Mouse (Mus musculus) forebrain, embryonic 12.5 days (tissue): Measurements from ENCODE around the gene Pdhb. TPM values are rescaled to one million over a fixed set of nuclear protein-coding genes. Genes with fewer than 3 reads are reported as not detected.

Experiments
- ATAC-seq: fragments of 200-750 bp; cut with Nextera tagmentation; 2 replicates; pipeline ENCODE4 v1.8.0; 2017; ENCODE audit warnings: moderate TSS enrichment; ENCODE audit not compliant: low FRiP score
- H3K27ac ChIP-seq: fragments of 300-500 bp; sonication (generic); 2 replicates; pipeline ENCODE4 v1.5.1; 2016; ENCODE audit warnings: mild to moderate bottlenecking
- H3K27me3 ChIP-seq: fragments of 300-500 bp; sonication (generic); 2 replicates; pipeline ENCODE4 v1.6.1; 2016; ENCODE audit warnings: mild to moderate bottlenecking
- H3K36me3 ChIP-seq: fragments of 300-500 bp; sonication (generic); replicated peaks from 2 replicates; pipeline ENCODE4 v1.6.1; 2016; ENCODE audit warnings: mild to moderate bottlenecking
- H3K4me1 ChIP-seq: fragments of 300-500 bp; sonication (generic); 2 replicates; pipeline ENCODE4 v1.6.1; 2016
- H3K4me2 ChIP-seq: fragments of 300-500 bp; sonication (generic); 2 replicates; pipeline ENCODE4 v1.6.1; 2016; ENCODE audit warnings: mild to moderate bottlenecking, moderate library complexity
- H3K4me3 ChIP-seq: fragments of 300-500 bp; sonication (generic); replicated peaks from 2 replicates; pipeline ENCODE4 v1.5.1; 2016; ENCODE audit warnings: mild to moderate bottlenecking
- H3K9ac ChIP-seq: fragments of 300-500 bp; sonication (generic); 2 replicates; pipeline ENCODE4 v1.6.1; 2016; ENCODE audit warnings: mild to moderate bottlenecking
- H3K9me3 ChIP-seq: fragments of 300-500 bp; sonication (generic); 2 replicates; pipeline ENCODE4 v1.6.1; 2016
- WGBS: fragments of 180-500 bp; shearing (Covaris S2); methylation state at CpG from one replicate; pipeline ENCODE4 v1.1.7; 2016; 5-methylcytosine and 5-hydroxymethylcytosine counted together
- polyA plus RNA-seq: library from polyadenylated mRNA; unstranded; fragments of >200 nt; fragmentation: Nextera tagmentation; extraction: Ambion mirVana; gene quantifications from 2 replicates; pipeline ENCODE4 v1.2.1, GENCODE M21; 2016

Gene Pdhb
- polyA plus RNA-seq, 1 experiment from 2014 or later: 211 TPM

DNA sequence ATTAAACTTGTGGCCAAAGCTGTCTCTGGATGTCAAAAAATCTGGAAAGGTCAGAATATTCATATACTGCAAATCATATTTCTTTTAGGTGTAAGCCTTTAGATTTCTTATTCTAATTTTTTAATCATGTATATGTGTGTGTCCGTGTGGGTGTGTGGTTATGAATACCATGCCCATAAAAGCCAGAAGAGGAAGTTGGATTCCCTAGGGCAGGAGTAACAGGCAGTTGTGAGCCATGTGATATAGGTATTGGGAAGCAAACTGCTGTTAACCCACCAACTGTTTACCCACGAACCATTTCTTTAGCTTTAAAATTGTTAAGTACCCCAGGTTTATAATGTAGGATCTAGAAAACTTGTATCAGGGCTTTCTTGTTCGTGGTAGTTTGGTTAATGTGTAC is 52.9 kb downstream of the Pdhb start:
- ATAC-seq: no peak
- H3K27me3 ChIP-seq: no peaks in the 10 kb centered on the region
- no peak overlapping the region for H3K4me3 ChIP-seq
- no peaks in the 10 kb centered on the region for H3K9me3 ChIP-seq
- H3K4me2 ChIP-seq: no peak overlapping the region
- no peak overlapping the region for H3K9ac ChIP-seq
- H3K27ac ChIP-seq: no peak overlapping the region
- H3K36me3 ChIP-seq: peaks cover 8% of the 10 kb centered on the region; the same call in 1 of the 2 replicates
- H3K4me1 ChIP-seq: no peaks in the 10 kb centered on the region
- 94% methylated on average over 3 of the region's 3 CpGs for WGBS

DNA sequence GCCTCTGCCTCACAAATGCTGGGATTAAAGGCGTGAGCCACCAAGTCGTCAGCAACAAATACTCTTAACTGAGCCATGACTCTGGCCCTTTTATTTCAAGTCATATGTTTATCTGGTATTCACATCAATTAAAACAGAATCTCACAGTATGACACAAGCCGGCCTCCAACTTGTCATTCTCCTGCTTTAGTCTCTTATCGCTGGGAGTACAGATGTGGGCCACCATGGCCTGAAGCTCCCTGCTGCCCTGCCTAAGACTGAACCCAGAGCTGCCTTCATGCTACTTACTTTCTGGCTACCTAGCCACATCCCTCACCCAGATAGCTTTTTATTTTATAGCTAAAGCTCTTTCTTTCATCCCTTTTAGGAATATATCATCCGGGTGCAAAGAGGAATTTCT is 53.4 kb downstream of the Pdhb start:
- Histone ChIP-seq H3K9me3 (no peaks in the 10 kb centered on the region), H3K4me2 (no peak overlapping the region), H3K27ac (no peak overlapping the region), H3K4me3 (no peak overlapping the region), H3K36me3 (peaks cover 8% of the 10 kb centered on the region; the same call in 1 of the 2 replicates), H3K27me3 (no peaks in the 10 kb centered on the region), H3K9ac (no peak overlapping the region), H3K4me1 (no peaks in the 10 kb centered on the region)
- ATAC-seq: no peak
- 92% methylated on average over 5 of the region's 5 CpGs for WGBS

DNA sequence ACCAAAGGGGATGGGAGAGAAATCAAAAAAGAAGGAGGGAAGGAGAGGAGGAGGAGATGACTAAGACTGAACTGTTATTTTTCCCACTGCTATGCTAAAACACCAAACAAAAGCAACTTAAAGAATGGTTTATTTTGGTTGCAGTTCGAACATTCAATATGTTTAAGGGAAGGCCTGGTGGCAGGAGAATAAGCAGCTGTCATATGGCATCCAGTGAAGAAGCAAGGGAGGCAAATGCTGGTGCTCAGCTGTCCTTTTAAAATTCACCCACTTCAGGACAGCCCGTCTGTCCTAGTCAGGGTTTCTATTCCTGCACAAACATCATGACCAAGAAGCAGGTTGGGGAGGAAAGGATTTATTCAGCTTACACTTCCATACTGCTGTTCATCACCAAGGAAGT is 55.5 kb downstream of the Pdhb start:
- H3K4me2 ChIP-seq: no peak overlapping the region
- H3K4me3 ChIP-seq: no peak overlapping the region
- H3K9me3 ChIP-seq: no peaks in the 10 kb centered on the region
- no peaks in the 10 kb centered on the region for H3K4me1 ChIP-seq
- no peaks in the 10 kb centered on the region for H3K36me3 ChIP-seq
- H3K9ac ChIP-seq: no peak overlapping the region
- WGBS: 87% methylated on average over 2 of the region's 2 CpGs
- H3K27me3 ChIP-seq: no peaks in the 10 kb centered on the region
- H3K27ac ChIP-seq: no peak overlapping the region
- ATAC-seq: no peak

Other genes starting within 250 kb of the Pdhb start
- gene Gm45521, start 215.7 kb downstream of the Pdhb start, polyA plus RNA-seq: 0.42 TPM in 1 of 2 replicates, not detected in the other
- not detected in 2 replicates for gene Dnase1l3, start 178.5 kb downstream of the Pdhb start, polyA plus RNA-seq
- gene Abhd6, start 170.1 kb downstream of the Pdhb start, polyA plus RNA-seq: 18.8 and 21.4 TPM in 2 replicates
- 53.3 and 53.6 TPM in 2 replicates for gene Rpp14, start 92.7 kb downstream of the Pdhb start, polyA plus RNA-seq
- gene Pxk, start 74.8 kb downstream of the Pdhb start, polyA plus RNA-seq: 30.3 and 34.5 TPM in 2 replicates
- gene Kctd6, start 41.1 kb upstream of the Pdhb start, polyA plus RNA-seq: 6.7 and 14.8 TPM in 2 replicates
- 0.21 TPM in 1 of 2 replicates, not detected in the other for gene Acox2, start 86.3 kb upstream of the Pdhb start, polyA plus RNA-seq
- 0.43 and 0.60 TPM in 2 replicates for gene Fam107a, start 145.0 kb upstream of the Pdhb start, polyA plus RNA-seq
- not detected in 2 replicates for gene Oit1, start 205.7 kb upstream of the Pdhb start, polyA plus RNA-seq